Mouse (Mus musculus) heart, embryonic 13.5 days (tissue): ENCODE results near the gene Mamdc4. TPM values are rescaled to one million over a fixed set of nuclear protein-coding genes. Genes with fewer than 3 reads are reported as not detected.

Experiments used
- ATAC-seq: fragments of 200-750 bp; cut with Nextera tagmentation; 2 replicates; pipeline ENCODE4 v1.8.0; 2017; ENCODE audit warnings: moderate TSS enrichment; ENCODE audit not compliant: insufficient number of reproducible peaks, low FRiP score, low TSS enrichment; ENCODE audit errors: extremely low read depth
- H3K27ac ChIP-seq: fragments of 300-500 bp; sonication (generic); replicated peaks from 2 replicates; pipeline ENCODE4 v1.5.1; 2015; ENCODE audit warnings: moderate library complexity, mild to moderate bottlenecking, inconsistent platforms
- H3K27me3 ChIP-seq: fragments of 300-500 bp; sonication (generic); replicated peaks from 2 replicates; pipeline ENCODE4 v1.6.1; 2015; ENCODE audit warnings: mild to moderate bottlenecking, inconsistent platforms
- H3K36me3 ChIP-seq: fragments of 300-500 bp; sonication (generic); 2 replicates; pipeline ENCODE4 v1.6.1; 2015; ENCODE audit warnings: mild to moderate bottlenecking, inconsistent platforms
- H3K4me1 ChIP-seq: fragments of 300-500 bp; sonication (generic); 2 replicates; pipeline ENCODE4 v1.6.1; 2015; ENCODE audit warnings: inconsistent platforms
- H3K4me2 ChIP-seq: fragments of 300-500 bp; sonication (generic); 2 replicates; pipeline ENCODE4 v1.6.1; 2015; ENCODE audit warnings: inconsistent platforms, mild to moderate bottlenecking, moderate library complexity
- H3K4me3 ChIP-seq: fragments of 300-500 bp; sonication (generic); 2 replicates; pipeline ENCODE4 v1.5.1; 2015; ENCODE audit warnings: moderate library complexity, mild to moderate bottlenecking, inconsistent platforms
- H3K9ac ChIP-seq: fragments of 300-500 bp; sonication (generic); 2 replicates; pipeline ENCODE4 v1.6.1; 2015; ENCODE audit warnings: inconsistent platforms, mild to moderate bottlenecking, moderate library complexity
- H3K9me3 ChIP-seq: fragments of 300-500 bp; sonication (generic); 2 replicates; pipeline ENCODE4 v1.6.1; 2016; ENCODE audit warnings: inconsistent platforms
- WGBS: fragments of 180-500 bp; shearing (Covaris S2); methylation state at CpG from one replicate; pipeline ENCODE4 v1.1.7; 2015; ENCODE audit warnings: mixed read lengths; 5-methylcytosine and 5-hydroxymethylcytosine counted together
- polyA plus RNA-seq: library from polyadenylated mRNA; unstranded; fragments of >200 nt; fragmentation: Nextera tagmentation; extraction: Ambion mirVana; gene quantifications from 2 replicates; pipeline ENCODE4 v1.2.1, GENCODE M21; 2015

Mamdc4 gene
- polyA plus RNA-seq, 1 experiment from 2014 or later: 7.3 TPM

GRCm38 (mm10) chr2:25534866-25535182, 39.8 kb downstream of the Mamdc4 start:
- Histone ChIP-seq H3K9me3 (no peaks in the 10 kb centered on the region), H3K36me3 (peaks cover 94% of the 10 kb centered on the region), H3K4me3 (no peak overlapping the region), H3K4me2 (no peak overlapping the region), H3K9ac (no peak overlapping the region), H3K4me1 (0 out of 2 replicates have a peak, but pooled peaks cover 2% of the 10 kb centered on the region), H3K27me3 (no peaks in the 10 kb centered on the region), H3K27ac (no peak overlapping the region)
- WGBS: 95% methylated on average over 2 of the region's 2 CpGs
- ATAC-seq: no peak

- no peak overlapping the region; the same call in 1 of the 2 replicates for H3K9ac ChIP-seq
- H3K9me3 ChIP-seq: no peaks in the 10 kb centered on the region
- no peak overlapping the region for H3K4me2 ChIP-seq
- H3K27me3 ChIP-seq: no peaks in the 10 kb centered on the region
- no peak overlapping the region for H3K27ac ChIP-seq
- H3K4me3 ChIP-seq: no peak overlapping the region
- WGBS: 75% methylated on average over 3 of the region's 3 CpGs
- ATAC-seq: no peak
- H3K36me3 ChIP-seq: peaks cover 94% of the 10 kb centered on the region
- 0 out of 2 replicates have a peak, but pooled peaks cover 2% of the 10 kb centered on the region for H3K4me1 ChIP-seq
Observed at GRCm38 (mm10) chr2:25534178-25534865, 40.3 kb downstream of the Mamdc4 start.

- Histone ChIP-seq H3K4me3 (no peak overlapping the region), H3K4me1 (0 out of 2 replicates have a peak, but pooled peaks cover 2% of the 10 kb centered on the region), H3K9ac (no peak overlapping the region), H3K9me3 (no peaks in the 10 kb centered on the region), H3K36me3 (peaks cover 97% of the 10 kb centered on the region), H3K27me3 (no peaks in the 10 kb centered on the region), H3K27ac (no peak overlapping the region), H3K4me2 (no peak overlapping the region)
- no peak for ATAC-seq
- WGBS: 89% methylated on average over 2 of the region's 2 CpGs
Observed at GRCm38 (mm10) chr2:25533707-25534106, 40.9 kb downstream of the Mamdc4 start.

- H3K9ac ChIP-seq: no peak overlapping the region
- H3K4me1 ChIP-seq: no peaks in the 10 kb centered on the region
- no peaks in the 10 kb centered on the region for H3K27me3 ChIP-seq
- no peak overlapping the region for H3K4me3 ChIP-seq
- H3K36me3 ChIP-seq: peaks cover 98% of the 10 kb centered on the region
- H3K27ac ChIP-seq: no peak overlapping the region
- ATAC-seq: no peak
- no peak overlapping the region for H3K4me2 ChIP-seq
- H3K9me3 ChIP-seq: no peaks in the 10 kb centered on the region
- 88% methylated on average over 9 of the region's 9 CpGs for WGBS
Observed at GRCm38 (mm10) chr2:25526510-25527302, 47.9 kb downstream of the Mamdc4 start.

Other genes starting within 250 kb of the Mamdc4 start
- 28.4 and 31.3 TPM in 2 replicates for gene Man1b1, start 242.5 kb downstream of the Mamdc4 start, polyA plus RNA-seq
- gene Dpp7, start 218.5 kb downstream of the Mamdc4 start, polyA plus RNA-seq: 13.6 and 14.4 TPM in 2 replicates
- 14.9 and 17.0 TPM in 2 replicates for gene Uap1l1, start 209.2 kb downstream of the Mamdc4 start, polyA plus RNA-seq
- 16.5 and 18.1 TPM in 2 replicates for gene Sapcd2, start 202.5 kb downstream of the Mamdc4 start, polyA plus RNA-seq
- 0.51 and 0.68 TPM in 2 replicates for gene Entpd2, start 179.0 kb downstream of the Mamdc4 start, polyA plus RNA-seq
- 26.6 and 29.0 TPM in 2 replicates for gene Npdc1, start 175.5 kb downstream of the Mamdc4 start, polyA plus RNA-seq
- gene Fut7, start 151.6 kb downstream of the Mamdc4 start, polyA plus RNA-seq: 0.07 TPM in 1 of 2 replicates, not detected in the other
- gene Abca2, start 146.1 kb downstream of the Mamdc4 start, polyA plus RNA-seq: 2.7 and 3.2 TPM in 2 replicates
- gene Clic3, start 118.0 kb downstream of the Mamdc4 start, polyA plus RNA-seq: 1.8 and 2.5 TPM in 2 replicates
- 25.6 and 25.7 TPM in 2 replicates for gene Paxx, start 113.8 kb downstream of the Mamdc4 start, polyA plus RNA-seq
- gene Ptgds, start 104.8 kb downstream of the Mamdc4 start, polyA plus RNA-seq: 19.8 and 20.7 TPM in 2 replicates
- not detected in 2 replicates for gene Lcn12, start 80.9 kb downstream of the Mamdc4 start, polyA plus RNA-seq
- 73.8 and 83.9 TPM in 2 replicates for gene Fbxw5, start 74.1 kb downstream of the Mamdc4 start, polyA plus RNA-seq
- 3.1 and 3.5 TPM in 2 replicates for gene C8g, start 73.1 kb downstream of the Mamdc4 start, polyA plus RNA-seq
- gene Traf2, start 27.9 kb downstream of the Mamdc4 start, polyA plus RNA-seq: 21.0 and 22.9 TPM in 2 replicates
- gene Edf1, start 17.0 kb downstream of the Mamdc4 start, polyA plus RNA-seq: 277 and 302 TPM in 2 replicates
- 177 and 199 TPM in 2 replicates for gene Phpt1, start 379 bp upstream of the Mamdc4 start, polyA plus RNA-seq
- 0.14 and 0.27 TPM in 2 replicates for gene Ajm1, start 6.9 kb upstream of the Mamdc4 start, polyA plus RNA-seq
- 42.9 and 47.6 TPM in 2 replicates for gene Rabl6, start 33.7 kb upstream of the Mamdc4 start, polyA plus RNA-seq
- gene Ccdc183, start 42.8 kb upstream of the Mamdc4 start, polyA plus RNA-seq: 0.11 and 0.13 TPM in 2 replicates
- 20.3 and 20.4 TPM in 2 replicates for gene Tmem141, start 47.2 kb upstream of the Mamdc4 start, polyA plus RNA-seq
- gene Fcna, start 53.2 kb upstream of the Mamdc4 start, polyA plus RNA-seq: 2.3 and 2.6 TPM in 2 replicates
- gene Lcn8, start 78.3 kb upstream of the Mamdc4 start, polyA plus RNA-seq: not detected in 2 replicates
- gene Lcn5, start 83.1 kb upstream of the Mamdc4 start, polyA plus RNA-seq: not detected in 2 replicates
- gene Lcn6, start 101.9 kb upstream of the Mamdc4 start, polyA plus RNA-seq: not detected in 2 replicates
- gene Lcn10, start 107.9 kb upstream of the Mamdc4 start, polyA plus RNA-seq: not detected in 2 replicates
- not detected in 2 replicates for gene Obp2a, start 125.2 kb upstream of the Mamdc4 start, polyA plus RNA-seq
- 47.0 and 47.6 TPM in 2 replicates for gene Bmyc, start 131.9 kb upstream of the Mamdc4 start, polyA plus RNA-seq
- not detected in 2 replicates for gene Obp2b, start 162.2 kb upstream of the Mamdc4 start, polyA plus RNA-seq
- not detected in 2 replicates for gene Lcn3, start 190.7 kb upstream of the Mamdc4 start, polyA plus RNA-seq
- not detected in 2 replicates for gene Lcn11, start 202.2 kb upstream of the Mamdc4 start, polyA plus RNA-seq
- gene Gm13539, start 207.4 kb upstream of the Mamdc4 start, polyA plus RNA-seq: not detected in 2 replicates
- not detected in 2 replicates for gene Glt6d1, start 241.0 kb upstream of the Mamdc4 start, polyA plus RNA-seq
- gene Lcn9, start 248.3 kb upstream of the Mamdc4 start, polyA plus RNA-seq: not detected in 2 replicates